Mouse (Mus musculus): ENCODE results near the gene Slc22a17. TPM values are rescaled to one million over a fixed set of nuclear protein-coding genes. Genes with fewer than 3 reads are reported as not detected.

The Slc22a17 gene
- polyA plus RNA-seq, 1 experiment from 2014 or later, result 62.5 TPM

- under 1% methylated on average over 51 of the region's 61 CpGs for WGBS
- Histone ChIP-seq H3K27me3 (ENCODE audit: insufficient read depth, poor library complexity, severe bottlenecking) (peaks cover 21% of the 10 kb centered on the region), H3K36me3 (no peaks in the 10 kb centered on the region), H3K4me1 (replicated peaks) (peaks cover 26% of the 10 kb centered on the region), H3K4me3 (peak within 1 kb of the TSS; percentile 69), H3K9me3 (no peaks in the 10 kb centered on the region), H3K27ac (peak within 1 kb of the TSS; percentile 93)
- DNase-seq (ENCODE audit: low spot score), result peak; percentile 69
Observed at GRCm38 (mm10) chr14:54877048-54877715, 35.8 kb downstream of the Slc22a17 start, which contains the start of gene Ppp1r3e. Ppp1r3e (minus strand) TSS chr14:54877550.

DNA sequence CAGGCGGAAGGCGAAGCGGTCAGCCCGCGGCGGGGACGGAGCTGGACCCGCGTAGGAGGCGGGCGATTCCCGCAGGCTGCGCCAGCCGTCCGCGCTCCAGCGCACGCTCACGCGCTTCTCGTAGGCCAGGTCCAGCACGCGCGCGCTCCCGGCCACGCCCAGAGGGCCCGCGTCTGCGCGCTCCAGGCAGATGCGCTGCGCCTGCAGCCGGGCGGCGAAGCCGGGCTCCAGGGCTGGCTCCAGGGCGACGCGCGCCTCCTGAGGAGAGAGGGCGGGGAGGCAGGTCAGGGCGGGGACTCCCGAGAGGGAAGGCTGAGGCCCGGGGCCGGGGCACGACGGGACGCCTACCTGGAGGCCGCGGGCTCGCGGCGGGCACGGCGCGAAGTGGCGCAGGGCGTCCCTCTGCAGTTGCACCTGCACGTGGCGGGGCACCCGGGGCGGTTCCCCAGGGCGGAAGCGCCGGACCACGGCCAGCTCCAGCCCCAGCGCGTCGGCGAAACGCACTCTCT lies 36.3 kb downstream of the Slc22a17 start:
- no peaks in the 10 kb centered on the region for H3K36me3 ChIP-seq
- peaks cover 21% of the 10 kb centered on the region for H3K27me3 ChIP-seq (ENCODE audit: insufficient read depth, poor library complexity, severe bottlenecking)
- H3K27ac ChIP-seq, result peak overlapping the region; percentile 93
- no peaks in the 10 kb centered on the region for H3K9me3 ChIP-seq
- H3K4me1 ChIP-seq (replicated peaks), result peaks cover 26% of the 10 kb centered on the region
- peak overlapping the region; percentile 69 for H3K4me3 ChIP-seq
- WGBS, result under 1% methylated on average over 72 of the region's 72 CpGs
- DNase-seq (ENCODE audit: low spot score), result peak; percentile 88

- Histone ChIP-seq H3K36me3 (no peaks in the 10 kb centered on the region), H3K27ac (peak overlapping the region; percentile 93), H3K9me3 (no peaks in the 10 kb centered on the region), H3K4me3 (peak overlapping the region; percentile 69), H3K4me1 (replicated peaks) (peaks cover 26% of the 10 kb centered on the region), H3K27me3 (ENCODE audit: insufficient read depth, poor library complexity, severe bottlenecking) (peaks cover 21% of the 10 kb centered on the region)
- DNase-seq (ENCODE audit: low spot score), result no peak
- 3% methylated on average over 36 of the region's 36 CpGs for WGBS
Observed at GRCm38 (mm10) chr14:54875844-54876538, 36.9 kb downstream of the Slc22a17 start.

GRCm38 (mm10) chr14:54874165-54874564 lies 38.8 kb downstream of the Slc22a17 start:
- DNase-seq (ENCODE audit: low spot score), result no peak
- peaks cover 21% of the 10 kb centered on the region for H3K27me3 ChIP-seq (ENCODE audit: insufficient read depth, poor library complexity, severe bottlenecking)
- WGBS, result 88% methylated on average over 3 of the region's 3 CpGs
- H3K27ac ChIP-seq, result no peak overlapping the region
- H3K4me1 ChIP-seq (replicated peaks), result peaks cover 26% of the 10 kb centered on the region
- H3K4me3 ChIP-seq, result no peak overlapping the region
- no peaks in the 10 kb centered on the region for H3K36me3 ChIP-seq
- no peaks in the 10 kb centered on the region for H3K9me3 ChIP-seq

GRCm38 (mm10) chr14:54870861-54871260 lies 42.1 kb downstream of the Slc22a17 start, which contains the start of gene Homez:
Homez (minus strand) TSS chr14:54870961.
- no peak for DNase-seq (ENCODE audit: low spot score)
- H3K4me3 ChIP-seq, result no peak within 1 kb of the TSS
- whole genome bisulfite sequencing, result 87% methylated on average over 5 of the region's 5 CpGs
- H3K27me3 ChIP-seq (ENCODE audit: insufficient read depth, poor library complexity, severe bottlenecking), result 0 out of 2 replicates have a peak, but pooled peaks cover 3% of the 10 kb centered on the region
- H3K27ac ChIP-seq, result no peak within 1 kb of the TSS
- no peaks in the 10 kb centered on the region for H3K9me3 ChIP-seq
- H3K4me1 ChIP-seq (replicated peaks), result peaks cover 7% of the 10 kb centered on the region
- no peaks in the 10 kb centered on the region for H3K36me3 ChIP-seq

DNA sequence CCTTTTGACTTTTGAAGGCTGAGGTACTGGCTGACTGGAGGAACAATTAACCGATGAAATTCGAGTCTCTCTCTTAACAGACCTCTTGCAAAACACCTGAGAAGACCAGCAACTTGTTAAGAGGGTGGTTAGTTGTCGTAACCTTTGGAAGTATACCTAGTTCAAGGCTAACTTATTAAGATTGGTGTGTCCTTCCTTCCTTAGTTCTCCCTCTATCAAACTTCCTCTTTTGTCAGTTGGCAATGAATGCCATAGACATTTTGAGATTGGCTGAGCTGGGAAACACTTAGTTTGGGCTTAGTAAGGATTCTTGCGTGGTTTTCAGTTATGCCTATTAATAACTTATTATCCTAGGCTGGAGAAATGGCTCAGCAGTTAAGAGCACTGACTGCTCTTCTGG lies 44.9 kb downstream of the Slc22a17 start:
- no peaks in the 10 kb centered on the region for H3K27me3 ChIP-seq (ENCODE audit: insufficient read depth, poor library complexity, severe bottlenecking)
- DNase-seq (ENCODE audit: low spot score), result no peak
- no peak overlapping the region for H3K4me3 ChIP-seq
- H3K4me1 ChIP-seq (replicated peaks), result peaks cover 5% of the 10 kb centered on the region
- WGBS, result 85% methylated on average over 4 of the region's 4 CpGs
- no peaks in the 10 kb centered on the region for H3K36me3 ChIP-seq
- no peaks in the 10 kb centered on the region for H3K9me3 ChIP-seq
- H3K27ac ChIP-seq, result no peak overlapping the region

GRCm38 (mm10) chr14:54866936-54867335 lies 46.0 kb downstream of the Slc22a17 start:
- Histone ChIP-seq H3K4me3 (no peak overlapping the region), H3K27ac (no peak overlapping the region), H3K27me3 (ENCODE audit: insufficient read depth, poor library complexity, severe bottlenecking) (no peaks in the 10 kb centered on the region), H3K9me3 (no peaks in the 10 kb centered on the region), H3K4me1 (replicated peaks) (peaks cover 15% of the 10 kb centered on the region), H3K36me3 (no peaks in the 10 kb centered on the region)
- peak; percentile 25 for DNase-seq (ENCODE audit: low spot score)
- 55% methylated on average over 5 of the region's 5 CpGs for WGBS

DNA sequence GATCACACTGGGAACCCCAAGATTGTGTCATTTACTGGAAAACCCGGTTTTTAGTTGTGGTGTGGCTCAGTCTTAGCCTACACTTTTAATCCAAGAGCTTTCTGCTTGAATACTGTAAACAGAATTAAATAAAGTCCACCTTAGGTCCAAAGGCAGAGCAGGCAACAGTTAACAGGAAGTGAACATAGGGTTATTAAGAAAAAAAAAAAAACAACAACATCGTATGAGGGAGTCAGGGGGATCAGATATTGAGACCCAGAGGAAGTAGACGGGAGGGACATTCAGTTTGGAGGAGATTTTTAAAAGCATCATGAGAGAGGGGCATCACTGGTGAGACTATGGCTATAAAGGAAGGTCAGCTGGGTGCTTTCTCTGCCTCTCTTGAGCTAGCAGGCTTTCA lies 46.7 kb downstream of the Slc22a17 start:
- Histone ChIP-seq H3K27ac (no peak overlapping the region), H3K4me3 (no peak overlapping the region), H3K9me3 (no peaks in the 10 kb centered on the region), H3K4me1 (replicated peaks) (peaks cover 15% of the 10 kb centered on the region), H3K36me3 (no peaks in the 10 kb centered on the region), H3K27me3 (ENCODE audit: insufficient read depth, poor library complexity, severe bottlenecking) (no peaks in the 10 kb centered on the region)
- WGBS, result 71% methylated on average over 3 of the region's 3 CpGs
- no peak for DNase-seq (ENCODE audit: low spot score)

GRCm38 (mm10) chr14:54865626-54866025 lies 47.3 kb downstream of the Slc22a17 start:
- H3K4me1 ChIP-seq (replicated peaks), result peaks cover 15% of the 10 kb centered on the region
- 89% methylated on average over 5 of the region's 5 CpGs for WGBS
- H3K27ac ChIP-seq, result no peak overlapping the region
- no peak overlapping the region for H3K4me3 ChIP-seq
- DNase-seq (ENCODE audit: low spot score), result no peak
- H3K9me3 ChIP-seq, result no peaks in the 10 kb centered on the region
- H3K36me3 ChIP-seq, result no peaks in the 10 kb centered on the region
- no peaks in the 10 kb centered on the region for H3K27me3 ChIP-seq (ENCODE audit: insufficient read depth, poor library complexity, severe bottlenecking)

GRCm38 (mm10) chr14:54864313-54865036 lies 48.5 kb downstream of the Slc22a17 start:
- Histone ChIP-seq H3K4me1 (replicated peaks) (peaks cover 15% of the 10 kb centered on the region), H3K36me3 (no peaks in the 10 kb centered on the region), H3K4me3 (peak overlapping the region; percentile 93), H3K9me3 (no peaks in the 10 kb centered on the region), H3K27ac (peak overlapping the region; percentile 98), H3K27me3 (ENCODE audit: insufficient read depth, poor library complexity, severe bottlenecking) (no peaks in the 10 kb centered on the region)
- DNase-seq (ENCODE audit: low spot score), result no peak
- WGBS, result 18% methylated on average over 21 of the region's 21 CpGs

GRCm38 (mm10) chr14:54863501-54864312 lies 49.2 kb downstream of the Slc22a17 start:
- WGBS, result under 1% methylated on average over 55 of the region's 56 CpGs
- Histone ChIP-seq H3K36me3 (no peaks in the 10 kb centered on the region), H3K4me3 (peak overlapping the region; percentile 93), H3K27ac (peak overlapping the region; percentile 98), H3K9me3 (no peaks in the 10 kb centered on the region), H3K27me3 (ENCODE audit: insufficient read depth, poor library complexity, severe bottlenecking) (no peaks in the 10 kb centered on the region), H3K4me1 (replicated peaks) (peaks cover 15% of the 10 kb centered on the region)
- DNase-seq (ENCODE audit: low spot score), result peak; percentile 96

GRCm38 (mm10) chr14:54860511-54860910 lies 52.4 kb downstream of the Slc22a17 start:
- no peaks in the 10 kb centered on the region for H3K27me3 ChIP-seq (ENCODE audit: insufficient read depth, poor library complexity, severe bottlenecking)
- H3K36me3 ChIP-seq, result peaks cover 25% of the 10 kb centered on the region
- H3K27ac ChIP-seq, result no peak overlapping the region
- no peak overlapping the region for H3K4me3 ChIP-seq
- no peaks in the 10 kb centered on the region for H3K9me3 ChIP-seq
- peaks cover 15% of the 10 kb centered on the region for H3K4me1 ChIP-seq (replicated peaks)
- peak; percentile 50 for DNase-seq (ENCODE audit: low spot score)
- WGBS, result 51% methylated on average over 2 of the region's 2 CpGs

All from hindbrain, embryonic 10.5 days (tissue).